Mouse (Mus musculus) megakaryocyte, adult 5-6 weeks (primary cell): Measurements from ENCODE around the gene Fhl2. TPM values are rescaled to one million over a fixed set of nuclear protein-coding genes. Genes with fewer than 3 reads are reported as not detected.

Experiments
- ATAC-seq: 2 replicates; pipeline ENCODE4 v1.8.0; 2016; ENCODE audit warnings: mild to moderate bottlenecking, inconsistent platforms; ENCODE audit not compliant: poor library complexity, severe bottlenecking
- total RNA-seq, 2 experiments: library from RNA; stranded (forward) in 1 of 2; stranded (reverse) in 1 of 2; fragments of 153-499, 151-499 nt in 1 of 2; fragments of 221-1000, 200-1000 nt in 1 of 2; gene quantifications; 2 replicates each; pipeline versions ENCODE4 v1.2.3 to v1.2.4; 2015 to 2017

The Fhl2 gene
- total RNA-seq, 2 experiments from 2014 or later = 1.4 TPM; not detected in 1

DNA sequence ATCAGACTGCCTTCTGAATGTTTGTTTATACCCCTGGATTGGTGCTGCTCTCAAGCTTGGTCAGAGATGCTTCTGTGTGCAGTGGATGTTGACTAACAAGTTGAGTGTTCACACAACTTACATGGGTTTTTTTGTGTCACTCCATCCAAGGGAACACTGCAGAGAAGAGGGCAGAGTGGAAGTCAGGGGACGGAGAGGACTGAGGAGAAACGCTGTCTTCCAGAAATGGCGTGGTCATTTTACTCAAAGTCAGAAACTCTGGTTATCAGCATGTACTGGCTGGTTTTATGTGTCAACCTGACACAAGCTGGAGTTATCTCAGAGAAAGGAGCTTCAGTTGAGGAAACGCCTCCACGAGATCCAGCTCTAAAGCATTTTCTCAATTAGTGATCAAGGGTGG lies 75.8 kb downstream of the Fhl2 start:
- ATAC-seq = no peak

GRCm38 (mm10) chr1:43117435-43117834 lies 79.3 kb downstream of the Fhl2 start:
- ATAC-seq = no peak

DNA sequence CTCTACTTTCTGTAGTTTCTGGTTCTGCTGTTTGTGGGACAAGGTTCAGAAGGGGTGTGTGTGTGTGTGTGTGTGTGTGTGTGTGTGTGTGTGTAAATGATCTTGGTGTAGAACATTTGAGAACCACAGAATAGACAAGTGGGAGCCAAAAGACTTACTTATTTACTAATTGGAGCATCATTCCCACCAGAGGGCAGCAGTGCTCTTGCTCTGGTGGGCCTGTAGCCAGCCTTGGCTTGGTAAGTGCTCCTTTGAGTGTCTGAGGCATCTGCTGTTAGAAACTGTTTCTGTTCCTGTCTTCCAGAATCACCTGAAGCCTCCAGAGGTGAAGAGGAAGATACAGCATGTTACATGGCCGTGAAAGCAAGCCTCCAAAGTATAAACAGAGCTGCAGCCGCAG lies 83.9 kb downstream of the Fhl2 start:
- peak; percentile 43; the same call in 1 of the 2 replicates for ATAC-seq

GRCm38 (mm10) chr1:43110556-43110955 lies 86.2 kb downstream of the Fhl2 start:
- ATAC-seq = peak; percentile 96

GRCm38 (mm10) chr1:43108729-43109128 lies 88.1 kb downstream of the Fhl2 start:
- no peak for ATAC-seq

DNA sequence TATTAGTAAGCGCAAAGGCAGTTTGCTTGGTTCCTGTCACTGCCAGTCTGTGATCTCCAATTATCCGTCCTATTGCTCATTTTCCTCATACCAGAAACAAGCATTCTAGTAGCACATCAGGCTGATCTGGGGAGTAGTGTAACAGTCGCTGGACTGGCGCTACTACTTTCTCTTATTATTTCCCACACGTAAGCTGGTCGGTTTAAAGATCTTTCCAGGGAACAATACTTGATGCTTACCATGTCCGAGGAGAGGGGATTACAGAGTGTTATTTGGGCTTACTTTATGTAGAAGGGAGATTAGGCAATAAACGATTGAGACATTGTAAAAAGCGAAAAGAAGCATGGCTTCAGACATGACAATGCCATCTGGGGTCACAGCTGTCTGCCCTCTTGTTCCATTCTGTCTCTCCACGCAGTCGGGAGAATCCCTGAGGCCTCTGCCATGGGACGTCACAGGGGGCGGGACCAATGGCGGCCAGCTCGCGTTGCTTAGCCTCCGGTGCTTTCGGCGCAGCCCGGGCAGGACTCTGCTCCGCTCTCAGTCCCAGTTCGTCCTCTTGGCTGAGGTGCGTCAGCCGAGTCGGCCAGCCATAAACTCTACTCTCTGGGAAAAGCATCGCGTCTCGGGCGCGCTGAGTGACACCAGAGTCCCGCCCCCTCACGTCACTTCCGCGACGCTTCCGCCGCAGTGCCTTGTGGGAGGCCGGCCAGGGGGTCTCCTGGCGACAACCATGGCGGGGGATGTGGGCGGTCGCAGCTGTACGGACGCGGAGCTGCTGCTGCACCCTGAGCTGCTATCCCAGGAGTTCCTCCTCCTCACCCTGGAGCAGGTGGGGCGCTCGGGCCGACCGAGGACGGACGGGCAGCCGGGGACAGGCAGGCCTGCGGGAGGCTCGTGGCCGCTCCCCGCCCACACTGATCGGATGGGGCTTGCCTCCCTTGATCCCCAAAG lies 98.5 kb downstream of the Fhl2 start, which contains the start of the genes Tgfbrap1 and AI597479:
TSS of gene Tgfbrap1 (minus strand) at position 607 of the 954 bp plus-strand sequence.
TSS of gene AI597479 (plus strand) at position 680 of the 954 bp plus-strand sequence.
- peak; percentile 97 for ATAC-seq

DNA sequence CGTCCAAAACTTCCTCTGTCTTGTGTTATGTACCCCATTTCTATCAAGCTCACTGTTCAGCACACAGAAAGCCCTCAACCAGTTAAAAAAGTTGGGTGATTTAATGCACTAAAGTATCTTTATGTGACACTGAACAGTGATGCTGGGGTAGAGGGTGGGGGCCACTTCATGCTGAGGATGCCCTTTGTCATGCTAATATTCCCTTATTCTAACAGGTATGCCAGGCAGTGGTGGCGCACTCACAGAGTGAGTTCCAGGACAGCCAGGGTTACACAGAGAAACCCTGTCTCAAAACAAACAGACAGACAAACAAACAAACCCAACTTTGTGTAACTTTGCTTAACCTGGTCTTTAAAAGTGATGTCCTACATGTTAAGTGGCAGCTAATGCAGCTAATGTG lies 102.6 kb downstream of the Fhl2 start:
- ATAC-seq = no peak

DNA sequence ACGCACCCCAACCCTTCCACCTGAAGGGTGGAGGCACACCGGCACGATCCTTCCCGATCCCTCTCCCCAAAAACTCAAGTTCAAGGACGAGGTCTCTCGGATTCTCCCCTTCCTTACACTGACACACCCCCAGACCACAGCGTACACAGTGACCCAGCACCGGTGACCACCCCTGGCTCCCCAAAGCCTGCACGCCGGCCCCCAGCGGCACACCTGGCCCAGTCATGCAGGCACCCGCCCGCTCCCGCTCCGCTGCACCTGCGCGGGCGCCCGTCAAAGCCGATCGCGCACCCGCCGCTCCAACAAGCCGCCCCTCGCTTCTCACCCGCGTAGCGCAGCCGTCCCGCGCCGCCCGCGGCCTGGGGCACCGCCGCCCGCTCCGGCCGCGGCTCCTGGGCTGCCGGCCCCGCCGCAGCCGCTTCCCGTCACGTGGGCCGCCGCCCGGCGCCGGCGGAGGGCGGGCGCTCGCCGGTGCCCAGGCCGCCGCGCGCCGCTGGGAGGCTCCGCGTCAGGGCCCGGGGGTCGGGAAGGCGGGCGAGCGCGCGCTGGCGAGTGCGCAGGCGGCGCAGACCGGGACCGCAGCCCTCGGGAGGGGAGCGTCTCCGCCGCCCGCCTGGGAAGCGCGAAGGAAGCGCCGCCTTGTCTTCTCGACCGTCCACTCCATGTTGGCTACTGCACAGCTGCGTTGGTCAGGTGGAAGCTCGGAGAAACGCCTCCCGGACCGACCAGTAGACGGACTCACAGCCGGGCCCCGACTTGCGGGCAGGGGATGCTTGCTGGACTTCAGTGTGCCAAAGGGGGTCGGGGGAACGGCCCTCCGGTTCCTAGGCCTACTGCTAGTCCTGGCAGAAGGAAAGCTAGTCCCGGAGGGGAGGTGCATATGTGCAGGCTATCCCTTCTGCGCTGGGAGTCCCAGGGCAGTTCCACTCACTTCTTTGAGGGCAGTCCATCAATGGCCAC lies 104.4 kb downstream of the Fhl2 start:
- ATAC-seq = peak; percentile 69

DNA sequence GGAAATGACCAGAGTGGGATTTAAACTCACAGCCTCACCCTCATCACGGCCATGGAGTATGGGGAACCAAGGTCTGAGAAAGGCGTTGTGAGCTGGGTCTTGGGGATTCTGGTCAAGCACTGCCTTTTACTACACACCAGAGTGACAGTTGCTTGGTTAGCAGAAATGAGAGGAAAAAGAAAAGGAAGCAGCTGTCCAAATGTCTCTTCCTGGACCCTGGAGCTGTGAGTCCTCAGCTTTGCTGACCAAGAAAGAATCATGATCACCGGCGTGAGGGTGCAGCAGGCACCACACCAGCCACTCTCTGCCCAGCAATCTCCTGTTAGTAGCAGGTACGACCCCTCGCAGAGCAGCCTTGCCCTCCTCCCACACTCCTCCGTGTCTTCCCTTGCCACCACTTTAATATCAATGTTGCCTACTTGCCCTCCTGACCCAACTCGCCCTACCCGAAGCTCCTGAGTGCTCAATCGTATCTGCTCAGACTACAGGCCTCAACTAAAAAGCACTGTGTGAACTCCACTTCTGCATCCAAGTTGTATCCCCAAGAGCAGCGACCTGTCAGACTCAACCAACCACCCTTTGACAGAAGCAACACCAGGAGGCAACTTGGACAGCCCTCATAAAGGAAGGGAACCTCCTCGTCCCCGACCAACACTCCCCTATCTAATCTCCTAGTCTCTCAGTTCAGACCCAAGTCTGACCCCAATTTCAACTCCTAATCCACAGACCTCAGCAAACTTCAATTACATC lies 105.3 kb downstream of the Fhl2 start:
- ATAC-seq = peak; percentile 45

- ATAC-seq = no peak
Observed at GRCm38 (mm10) chr1:43090418-43090817, 106.4 kb downstream of the Fhl2 start.

DNA sequence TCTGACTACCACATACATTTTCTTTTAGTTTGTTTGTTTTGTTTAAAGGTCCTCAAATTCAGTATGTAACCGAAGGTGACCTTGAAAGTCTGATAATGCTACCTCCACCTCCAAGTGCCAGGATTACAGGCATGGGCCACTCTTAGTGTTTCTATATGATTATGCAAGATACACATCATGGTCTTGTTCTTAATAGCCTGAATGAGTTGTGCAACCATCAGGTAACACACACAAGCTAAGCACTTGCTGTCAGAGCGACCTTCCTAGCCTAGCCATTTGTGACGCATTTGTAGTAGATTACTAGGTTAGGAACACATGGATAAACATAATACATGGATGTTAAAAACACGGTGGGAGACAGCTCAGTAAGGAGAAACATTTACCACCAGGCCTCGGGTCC lies 113.8 kb downstream of the Fhl2 start:
- ATAC-seq = no peak

- ATAC-seq = no peak
Observed at GRCm38 (mm10) chr1:43078124-43078523, 118.7 kb downstream of the Fhl2 start.

- no peak for ATAC-seq
Observed at GRCm38 (mm10) chr1:43074791-43075190, 122.0 kb downstream of the Fhl2 start.

Other genes with a start within 250 kb of the Fhl2 start
- not detected in 2 replicates for gene Gpr45, start 244.1 kb downstream of the Fhl2 start, total RNA-seq (2015)
- gene Gpr45, start 244.1 kb downstream of the Fhl2 start, total RNA-seq (2017) = not detected in 2 replicates
- gene Tgfbrap1, start 98.3 kb downstream of the Fhl2 start, total RNA-seq (2015) = 19.4 and 22.3 TPM in 2 replicates
- 12.3 and 13.5 TPM in 2 replicates for gene Tgfbrap1, start 98.3 kb downstream of the Fhl2 start, total RNA-seq (2017)
- gene AI597479, start 98.3 kb downstream of the Fhl2 start, total RNA-seq (2015) = 8.4 and 9.3 TPM in 2 replicates
- gene AI597479, start 98.3 kb downstream of the Fhl2 start, total RNA-seq (2017) = 13.4 and 14.5 TPM in 2 replicates
- gene Nck2, start 247.6 kb upstream of the Fhl2 start, total RNA-seq (2015) = 2.9 and 3.0 TPM in 2 replicates
- gene Nck2, start 247.6 kb upstream of the Fhl2 start, total RNA-seq (2017) = 4.5 and 5.4 TPM in 2 replicates